Mouse (Mus musculus): ENCODE results near the gene Parp1. TPM values are rescaled to one million over a fixed set of nuclear protein-coding genes. Genes with fewer than 3 reads are reported as not detected.

Gene Parp1
- polyA plus RNA-seq (2015; fragmentation: Nextera tagmentation; extraction: Ambion mirVana), result 165 TPM in 2 replicates

DNA sequence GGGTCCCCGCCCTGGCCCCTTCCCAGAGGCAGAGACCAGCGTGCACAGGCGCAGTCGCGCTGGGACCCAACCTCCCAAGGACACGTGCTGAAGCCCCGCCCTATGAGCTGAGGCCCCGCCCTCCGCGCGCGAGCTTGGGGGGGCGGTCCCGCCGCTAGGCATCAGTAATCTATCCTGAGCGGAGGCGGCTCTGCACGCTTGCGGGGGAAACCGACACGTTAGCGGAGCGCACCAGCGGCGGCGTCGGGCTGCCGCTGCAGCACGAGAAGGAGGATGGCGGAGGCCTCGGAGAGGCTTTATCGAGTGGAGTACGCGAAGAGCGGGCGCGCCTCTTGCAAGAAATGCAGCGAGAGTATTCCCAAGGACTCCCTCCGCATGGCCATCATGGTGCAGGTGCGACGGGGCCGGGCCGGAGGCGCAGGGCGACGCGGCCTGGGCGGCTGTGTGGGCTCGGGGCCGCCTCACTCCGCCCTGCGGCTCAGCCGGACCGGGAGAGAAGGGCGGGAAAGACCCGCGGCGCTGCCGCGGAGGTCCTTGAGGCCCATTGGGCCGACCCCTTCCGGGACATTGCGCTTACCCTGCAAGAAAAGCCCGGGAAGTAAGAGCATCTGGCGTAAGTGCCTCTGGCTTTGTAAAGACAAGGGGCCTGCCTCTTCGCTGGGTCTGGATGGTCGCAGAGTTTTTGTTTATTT is at the start of gene Parp1:
Parp1 (plus strand) TSS at position 164 of the 692 bp plus-strand sequence.
- under 1% methylated on average over 59 of the region's 67 CpGs for WGBS

DNA sequence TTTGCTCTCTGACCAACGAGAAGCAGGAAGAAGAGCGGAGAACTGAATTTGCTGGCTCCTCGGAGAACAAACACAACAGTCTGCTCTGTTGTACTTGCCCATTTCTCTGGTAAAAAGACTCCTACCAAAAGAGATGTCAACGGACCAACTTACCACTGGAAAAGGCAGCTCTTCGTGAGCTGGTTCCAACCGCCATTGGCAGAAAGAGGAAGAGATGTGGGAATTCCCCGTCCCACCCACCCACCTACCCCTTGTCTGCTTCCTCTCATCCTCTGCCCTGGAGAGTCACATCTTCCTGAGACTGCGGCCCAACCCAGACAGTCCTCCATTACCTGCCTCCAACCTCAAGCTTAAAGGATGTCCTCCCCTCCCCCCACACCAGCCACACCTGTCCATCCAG is 49.2 kb upstream of the Parp1 start:
- Histone ChIP-seq H3K27ac (ENCODE audit: low read length) (no peak overlapping the region), H3K9ac (replicated peaks; ENCODE audit: low read length) (no peak overlapping the region)
- ATAC-seq (ENCODE audit: low FRiP score, low TSS enrichment), result no peak

More for the DNA sequence above, at the start of gene Parp1:
- 0 out of 2 replicates have a peak, but pooled peaks cover 6% of the 10 kb centered on the region for H3K9me3 ChIP-seq (ENCODE audit: low read length)
- peak within 1 kb of the TSS; percentile 94 for H3K9ac ChIP-seq (replicated peaks; ENCODE audit: low read length)
- peak; percentile 97 for ATAC-seq (ENCODE audit: low FRiP score, low TSS enrichment)
- peaks cover 11% of the 10 kb centered on the region for H3K36me3 ChIP-seq (ENCODE audit: insufficient read depth, low read length)
- H3K4me1 ChIP-seq (ENCODE audit: insufficient read depth, low read length), result peaks cover 21% of the 10 kb centered on the region
- H3K4me3 ChIP-seq (ENCODE audit: low read length), result peak within 1 kb of the TSS; percentile 93
- H3K27ac ChIP-seq (ENCODE audit: low read length), result peak within 1 kb of the TSS; percentile 95
- H3K4me2 ChIP-seq (replicated peaks; ENCODE audit: low read depth, low read length), result peak within 1 kb of the TSS; percentile 94
- no peaks in the 10 kb centered on the region; the same call in 1 of the 2 replicates for H3K27me3 ChIP-seq (ENCODE audit: insufficient read depth, low read length)

DNA sequence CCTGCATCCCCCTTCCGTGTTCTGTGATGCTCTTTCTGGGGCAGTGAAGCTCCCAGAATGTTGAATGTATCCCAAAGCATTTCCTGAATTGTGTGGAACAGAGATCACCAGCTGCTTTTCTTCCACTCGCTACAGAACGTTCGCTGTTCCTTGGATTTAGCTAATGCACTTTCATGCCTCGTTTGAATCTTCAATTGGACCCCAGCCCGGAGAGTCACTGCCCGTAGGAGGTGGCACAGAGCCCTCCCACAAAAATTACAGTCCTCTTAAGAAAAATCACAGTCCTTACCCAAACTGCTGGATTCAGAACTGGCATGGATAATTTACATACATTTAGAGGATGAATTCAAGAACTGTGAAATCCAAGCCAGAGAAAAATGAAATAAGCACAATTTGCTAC is 48.5 kb upstream of the Parp1 start:
- no peak for ATAC-seq (ENCODE audit: low FRiP score, low TSS enrichment)
- no peak overlapping the region for H3K9ac ChIP-seq (replicated peaks; ENCODE audit: low read length)
- no peak overlapping the region for H3K4me3 ChIP-seq (ENCODE audit: low read length)
- 57% methylated on average over 7 of the region's 7 CpGs for WGBS
- no peak overlapping the region for H3K27ac ChIP-seq (ENCODE audit: low read length)
- H3K4me2 ChIP-seq (replicated peaks; ENCODE audit: low read depth, low read length), result no peak overlapping the region
- H3K36me3 ChIP-seq (ENCODE audit: insufficient read depth, low read length), result no peaks in the 10 kb centered on the region
- no peaks in the 10 kb centered on the region for H3K4me1 ChIP-seq (ENCODE audit: insufficient read depth, low read length)
- H3K9me3 ChIP-seq (ENCODE audit: low read length), result no peaks in the 10 kb centered on the region
- H3K27me3 ChIP-seq (ENCODE audit: insufficient read depth, low read length), result no peaks in the 10 kb centered on the region

More for the DNA sequence above, 49.2 kb upstream of the Parp1 start:
- Histone ChIP-seq H3K4me2 (replicated peaks; ENCODE audit: low read depth, low read length) (no peak overlapping the region), H3K27me3 (ENCODE audit: insufficient read depth, low read length) (no peaks in the 10 kb centered on the region), H3K4me1 (ENCODE audit: insufficient read depth, low read length) (no peaks in the 10 kb centered on the region), H3K9me3 (ENCODE audit: low read length) (no peaks in the 10 kb centered on the region), H3K4me3 (ENCODE audit: low read length) (no peak overlapping the region), H3K36me3 (ENCODE audit: insufficient read depth, low read length) (no peaks in the 10 kb centered on the region)
- WGBS, result 95% methylated on average over 8 of the region's 8 CpGs

DNA sequence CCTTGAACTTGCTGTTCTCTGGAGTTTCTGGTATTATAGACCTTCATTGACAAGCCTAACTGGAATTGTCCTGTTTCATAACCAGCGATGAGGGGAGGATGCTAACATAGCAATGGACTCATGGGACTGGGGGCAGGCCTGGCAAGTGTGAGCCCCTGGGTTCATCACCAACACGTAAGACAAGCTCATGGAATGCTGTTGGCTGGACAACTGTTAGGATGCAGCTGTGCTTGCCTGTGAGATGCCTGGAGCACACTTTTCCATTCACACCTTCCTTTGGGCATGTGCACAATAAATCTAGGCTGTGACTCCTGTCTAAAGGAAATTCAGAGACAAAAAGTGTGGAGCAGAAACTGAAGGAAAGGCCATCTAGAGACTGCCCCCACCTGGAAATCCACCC is 45.4 kb upstream of the Parp1 start:
- Histone ChIP-seq H3K4me1 (ENCODE audit: insufficient read depth, low read length) (no peaks in the 10 kb centered on the region), H3K4me3 (ENCODE audit: low read length) (no peak overlapping the region), H3K9ac (replicated peaks; ENCODE audit: low read length) (no peak overlapping the region), H3K27ac (ENCODE audit: low read length) (no peak overlapping the region), H3K4me2 (replicated peaks; ENCODE audit: low read depth, low read length) (no peak overlapping the region), H3K36me3 (ENCODE audit: insufficient read depth, low read length) (no peaks in the 10 kb centered on the region), H3K9me3 (ENCODE audit: low read length) (no peaks in the 10 kb centered on the region), H3K27me3 (ENCODE audit: insufficient read depth, low read length) (no peaks in the 10 kb centered on the region)
- no peak for ATAC-seq (ENCODE audit: low FRiP score, low TSS enrichment)
- 80% methylated on average over 2 of the region's 2 CpGs for WGBS

DNA sequence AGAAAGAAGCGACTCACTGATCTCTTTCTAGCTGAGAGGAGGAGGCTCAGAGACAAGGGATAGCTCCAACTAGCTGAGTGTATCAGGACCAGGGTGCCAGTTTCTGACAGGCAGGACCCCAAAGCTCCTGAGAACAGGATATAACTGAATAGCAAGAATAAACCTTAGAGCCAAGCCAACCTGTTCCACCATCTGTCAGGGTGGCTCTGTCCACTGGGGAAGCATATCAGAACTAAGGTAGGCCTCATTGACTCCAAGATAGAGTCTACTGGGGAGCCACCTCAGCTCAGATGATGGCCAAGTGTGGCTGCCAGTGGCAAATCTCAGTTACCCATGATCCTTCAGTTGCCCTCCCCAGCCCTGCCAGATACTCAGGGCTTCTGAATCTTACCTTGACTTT is 43.4 kb upstream of the Parp1 start:
- Histone ChIP-seq H3K4me1 (ENCODE audit: insufficient read depth, low read length) (no peaks in the 10 kb centered on the region), H3K27ac (ENCODE audit: low read length) (no peak overlapping the region), H3K9ac (replicated peaks; ENCODE audit: low read length) (no peak overlapping the region), H3K4me3 (ENCODE audit: low read length) (no peak overlapping the region), H3K36me3 (ENCODE audit: insufficient read depth, low read length) (no peaks in the 10 kb centered on the region), H3K4me2 (replicated peaks; ENCODE audit: low read depth, low read length) (no peak overlapping the region), H3K9me3 (ENCODE audit: low read length) (no peaks in the 10 kb centered on the region), H3K27me3 (ENCODE audit: insufficient read depth, low read length) (no peaks in the 10 kb centered on the region)
- WGBS, result 75% methylated on average over 1 of the region's 1 CpGs
- ATAC-seq (ENCODE audit: low FRiP score, low TSS enrichment), result no peak

DNA sequence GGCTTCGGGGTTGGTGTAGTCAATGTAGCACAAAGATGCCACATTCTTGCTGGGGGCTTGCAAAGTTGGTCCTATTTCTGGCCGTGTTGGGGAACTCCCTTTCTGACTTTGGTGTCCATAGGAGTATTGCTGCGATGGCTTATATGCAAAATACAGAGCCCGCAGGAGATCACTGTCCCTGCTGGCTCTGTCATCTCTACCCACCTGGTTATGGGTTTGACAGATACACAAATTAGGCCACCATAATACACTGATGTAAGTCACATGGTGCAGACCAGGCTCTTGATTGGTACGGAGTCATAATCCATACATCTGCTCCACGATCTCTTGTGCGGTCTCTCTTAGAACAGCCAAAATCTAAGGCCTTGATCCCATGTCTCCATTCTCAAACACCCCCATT is 38.9 kb upstream of the Parp1 start:
- no peak for ATAC-seq (ENCODE audit: low FRiP score, low TSS enrichment)
- 95% methylated on average over 7 of the region's 7 CpGs for WGBS
- H3K4me1 ChIP-seq (ENCODE audit: insufficient read depth, low read length), result no peaks in the 10 kb centered on the region

DNA sequence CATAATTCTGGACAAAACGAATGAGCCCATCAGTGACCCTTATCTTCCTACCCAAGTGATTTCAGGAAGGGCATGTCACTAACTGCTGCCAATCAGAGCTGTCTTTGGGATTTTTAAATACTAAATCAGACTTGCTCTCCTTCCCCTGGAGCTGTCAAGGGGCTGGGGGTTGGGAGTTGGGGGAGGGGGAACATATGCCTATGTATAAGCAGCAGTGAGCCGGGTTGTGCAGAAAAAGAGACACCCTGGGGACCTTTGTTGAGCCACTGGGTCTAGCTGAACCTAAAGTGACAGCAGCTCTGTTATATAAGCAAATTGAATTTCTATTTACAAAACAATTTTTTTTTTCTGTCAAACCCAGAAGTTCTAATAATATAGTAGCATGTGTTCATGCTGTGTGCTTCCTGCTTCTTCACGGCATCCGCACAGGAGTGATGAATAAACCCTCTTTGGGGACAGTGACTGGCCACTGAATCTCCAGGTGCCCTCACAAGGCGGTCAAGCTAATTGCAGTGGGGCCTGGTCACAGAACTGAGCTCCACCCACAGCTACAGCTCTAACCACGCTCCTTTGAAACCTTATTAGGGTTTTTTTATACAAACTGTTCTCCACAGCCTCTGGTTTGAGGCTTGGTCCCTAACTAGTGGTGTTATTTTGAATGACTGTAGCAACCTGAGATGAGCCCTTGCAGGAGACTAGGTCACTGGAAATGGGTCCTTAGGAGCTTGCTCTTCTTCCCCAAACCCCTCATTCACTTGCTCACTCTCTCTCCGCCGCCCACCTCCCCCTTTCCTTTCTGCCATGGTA is 38.1 kb upstream of the Parp1 start:
- no peak for ATAC-seq (ENCODE audit: low FRiP score, low TSS enrichment)
- WGBS, result 62% methylated on average over 8 of the region's 8 CpGs
- H3K9me3 ChIP-seq (ENCODE audit: low read length), result peaks cover 11% of the 10 kb centered on the region
- no peaks in the 10 kb centered on the region for H3K4me1 ChIP-seq (ENCODE audit: insufficient read depth, low read length)
- H3K9ac ChIP-seq (replicated peaks; ENCODE audit: low read length), result no peak overlapping the region
- no peak overlapping the region for H3K4me2 ChIP-seq (replicated peaks; ENCODE audit: low read depth, low read length)
- no peaks in the 10 kb centered on the region for H3K36me3 ChIP-seq (ENCODE audit: insufficient read depth, low read length)
- H3K27me3 ChIP-seq (ENCODE audit: insufficient read depth, low read length), result no peaks in the 10 kb centered on the region
- no peak overlapping the region for H3K4me3 ChIP-seq (ENCODE audit: low read length)
- no peak overlapping the region for H3K27ac ChIP-seq (ENCODE audit: low read length)

More for the DNA sequence above, 38.9 kb upstream of the Parp1 start:
- H3K9ac ChIP-seq (replicated peaks; ENCODE audit: low read length), result no peak overlapping the region
- no peak overlapping the region for H3K4me3 ChIP-seq (ENCODE audit: low read length)
- no peaks in the 10 kb centered on the region for H3K36me3 ChIP-seq (ENCODE audit: insufficient read depth, low read length)
- no peaks in the 10 kb centered on the region for H3K27me3 ChIP-seq (ENCODE audit: insufficient read depth, low read length)
- no peak overlapping the region for H3K4me2 ChIP-seq (replicated peaks; ENCODE audit: low read depth, low read length)
- no peak overlapping the region for H3K27ac ChIP-seq (ENCODE audit: low read length)
- H3K9me3 ChIP-seq (ENCODE audit: low read length), result peaks cover 11% of the 10 kb centered on the region

DNA sequence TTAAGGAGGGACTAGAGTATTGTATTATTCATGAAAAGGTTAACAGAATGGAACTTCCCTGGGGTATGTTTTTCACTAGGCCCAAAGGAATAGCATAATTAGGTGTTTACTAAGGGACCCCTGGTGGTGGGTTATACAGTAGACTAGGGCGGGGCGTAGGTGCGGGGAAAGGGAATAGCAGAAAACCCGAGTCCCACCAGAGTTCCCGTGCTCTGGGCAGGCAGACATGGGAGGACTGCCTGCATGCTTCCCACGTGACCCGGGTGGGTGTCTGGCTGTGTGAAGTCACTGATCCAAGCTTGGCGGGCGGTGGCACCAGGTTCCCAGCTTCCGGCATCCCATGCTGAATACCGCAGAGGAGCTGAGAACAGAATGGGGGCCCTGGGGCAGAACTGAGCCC is 36.1 kb upstream of the Parp1 start:
- Histone ChIP-seq H3K27ac (ENCODE audit: low read length) (no peak overlapping the region), H3K4me3 (ENCODE audit: low read length) (no peak overlapping the region), H3K36me3 (ENCODE audit: insufficient read depth, low read length) (no peaks in the 10 kb centered on the region), H3K27me3 (ENCODE audit: insufficient read depth, low read length) (no peaks in the 10 kb centered on the region), H3K9me3 (ENCODE audit: low read length) (peaks cover 11% of the 10 kb centered on the region), H3K4me1 (ENCODE audit: insufficient read depth, low read length) (no peaks in the 10 kb centered on the region), H3K9ac (replicated peaks; ENCODE audit: low read length) (no peak overlapping the region), H3K4me2 (replicated peaks; ENCODE audit: low read depth, low read length) (no peak overlapping the region)
- ATAC-seq (ENCODE audit: low FRiP score, low TSS enrichment), result no peak
- 97% methylated on average over 11 of the region's 11 CpGs for WGBS

DNA sequence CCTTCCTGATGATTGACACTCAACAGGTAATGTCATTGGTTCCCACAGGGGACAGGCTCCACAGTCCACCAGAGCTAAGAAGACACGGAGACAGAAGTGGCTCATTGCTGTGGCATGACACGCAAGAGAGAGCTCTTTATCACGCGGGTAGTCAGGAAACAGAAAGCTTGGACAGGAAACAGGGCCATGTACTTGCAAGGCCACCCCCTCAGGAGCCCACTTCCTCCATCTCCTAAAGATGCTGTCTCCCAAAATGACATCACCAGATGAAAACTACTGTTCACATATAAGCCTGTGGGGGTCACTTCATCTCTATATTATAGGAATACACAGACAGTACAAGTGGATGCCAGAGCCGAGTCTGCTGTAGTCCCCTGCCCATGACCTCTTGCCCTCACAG is 32.0 kb upstream of the Parp1 start:
- no peak overlapping the region for H3K27ac ChIP-seq (ENCODE audit: low read length)
- H3K4me2 ChIP-seq (replicated peaks; ENCODE audit: low read depth, low read length), result no peak overlapping the region
- no peak for ATAC-seq (ENCODE audit: low FRiP score, low TSS enrichment)
- WGBS, result 42% methylated on average over 5 of the region's 5 CpGs
- H3K4me1 ChIP-seq (ENCODE audit: insufficient read depth, low read length), result no peaks in the 10 kb centered on the region
- no peak overlapping the region for H3K4me3 ChIP-seq (ENCODE audit: low read length)
- no peak overlapping the region for H3K9ac ChIP-seq (replicated peaks; ENCODE audit: low read length)
- no peaks in the 10 kb centered on the region for H3K27me3 ChIP-seq (ENCODE audit: insufficient read depth, low read length)
- peaks cover 11% of the 10 kb centered on the region for H3K9me3 ChIP-seq (ENCODE audit: low read length)
- H3K36me3 ChIP-seq (ENCODE audit: insufficient read depth, low read length), result no peaks in the 10 kb centered on the region

DNA sequence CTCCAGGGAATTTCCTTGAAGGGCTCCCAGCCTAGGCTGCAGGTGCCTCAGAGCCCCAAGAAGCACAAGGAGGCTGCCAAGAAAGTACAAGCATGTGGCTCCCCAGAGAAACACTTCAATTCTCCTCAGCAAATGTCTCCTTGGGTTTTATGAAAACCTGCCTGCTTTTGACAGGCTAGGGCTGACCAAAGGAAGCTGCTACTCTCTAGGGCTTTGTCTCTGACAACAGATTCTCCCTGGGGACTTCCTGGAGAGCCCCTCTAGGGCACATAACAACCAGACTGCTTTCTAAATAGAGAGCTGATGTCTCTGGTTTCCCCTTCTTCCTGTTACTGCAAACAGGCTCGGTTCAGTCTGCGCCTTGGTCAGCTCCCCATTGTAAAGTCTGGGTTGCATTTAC is 27.5 kb upstream of the Parp1 start:
- no peaks in the 10 kb centered on the region for H3K27me3 ChIP-seq (ENCODE audit: insufficient read depth, low read length)
- no peak overlapping the region for H3K9ac ChIP-seq (replicated peaks; ENCODE audit: low read length)
- WGBS, result 43% methylated on average over 2 of the region's 2 CpGs
- H3K27ac ChIP-seq (ENCODE audit: low read length), result no peak overlapping the region
- H3K4me3 ChIP-seq (ENCODE audit: low read length), result no peak overlapping the region
- no peaks in the 10 kb centered on the region for H3K9me3 ChIP-seq (ENCODE audit: low read length)
- H3K36me3 ChIP-seq (ENCODE audit: insufficient read depth, low read length), result no peaks in the 10 kb centered on the region
- no peaks in the 10 kb centered on the region for H3K4me1 ChIP-seq (ENCODE audit: insufficient read depth, low read length)
- no peak for ATAC-seq (ENCODE audit: low FRiP score, low TSS enrichment)
- no peak overlapping the region for H3K4me2 ChIP-seq (replicated peaks; ENCODE audit: low read depth, low read length)

All from kidney, embryonic 16.5 days (tissue).